Mouse (Mus musculus) CH12F3 (cell line): ENCODE measurements around the gene Letm1.

Source experiments
- in situ Hi-C: fragments of 300-500 bp; cut with MboI; formaldehyde crosslinking; loops from 2 replicates; pipeline ENCODE4 v1.14.3; 2020; ENCODE audit warnings: low sequenced_read_pairs

The Letm1 gene

GRCm38 (mm10) chr5:33709037-33709436, 73.6 kb downstream of the Letm1 start:
- in situ Hi-C loops, result no loop called here

DNA sequence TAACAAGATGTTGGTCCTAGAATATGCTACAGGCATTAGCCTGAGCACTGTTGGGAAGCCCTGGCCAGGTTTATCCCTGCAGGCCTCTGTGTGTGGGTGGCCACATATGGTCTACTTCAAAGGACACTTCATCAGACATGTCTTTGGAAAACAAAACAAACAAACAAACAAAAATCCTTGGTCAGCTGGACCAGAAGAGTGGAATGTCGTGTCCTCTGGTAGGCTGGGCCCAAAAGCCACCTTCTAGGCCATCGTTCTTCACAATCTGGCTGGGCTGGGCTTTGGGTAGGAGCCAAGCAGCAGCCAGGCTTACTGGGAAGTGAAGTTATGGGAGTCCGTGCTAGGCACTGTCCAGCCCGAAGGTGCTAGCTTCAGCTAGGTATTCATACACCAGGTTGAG, 75.5 kb downstream of the Letm1 start:
- in situ Hi-C loops, result no loop called here

DNA sequence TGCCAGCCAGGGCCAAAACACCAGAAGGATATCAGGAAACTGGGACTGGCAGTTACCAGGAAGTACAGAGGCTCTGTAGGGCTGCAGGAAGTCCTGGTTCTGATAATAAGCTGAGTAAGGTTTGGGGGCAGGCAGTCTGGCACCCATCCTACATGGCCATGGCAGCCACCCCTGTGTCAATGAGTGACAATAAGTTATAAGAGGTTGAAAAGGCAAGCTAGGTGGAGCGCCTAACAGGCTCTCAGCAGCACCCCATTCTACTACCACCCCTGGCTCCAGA, 76.3 kb downstream of the Letm1 start:
- in situ Hi-C loops, result no loop called here

DNA sequence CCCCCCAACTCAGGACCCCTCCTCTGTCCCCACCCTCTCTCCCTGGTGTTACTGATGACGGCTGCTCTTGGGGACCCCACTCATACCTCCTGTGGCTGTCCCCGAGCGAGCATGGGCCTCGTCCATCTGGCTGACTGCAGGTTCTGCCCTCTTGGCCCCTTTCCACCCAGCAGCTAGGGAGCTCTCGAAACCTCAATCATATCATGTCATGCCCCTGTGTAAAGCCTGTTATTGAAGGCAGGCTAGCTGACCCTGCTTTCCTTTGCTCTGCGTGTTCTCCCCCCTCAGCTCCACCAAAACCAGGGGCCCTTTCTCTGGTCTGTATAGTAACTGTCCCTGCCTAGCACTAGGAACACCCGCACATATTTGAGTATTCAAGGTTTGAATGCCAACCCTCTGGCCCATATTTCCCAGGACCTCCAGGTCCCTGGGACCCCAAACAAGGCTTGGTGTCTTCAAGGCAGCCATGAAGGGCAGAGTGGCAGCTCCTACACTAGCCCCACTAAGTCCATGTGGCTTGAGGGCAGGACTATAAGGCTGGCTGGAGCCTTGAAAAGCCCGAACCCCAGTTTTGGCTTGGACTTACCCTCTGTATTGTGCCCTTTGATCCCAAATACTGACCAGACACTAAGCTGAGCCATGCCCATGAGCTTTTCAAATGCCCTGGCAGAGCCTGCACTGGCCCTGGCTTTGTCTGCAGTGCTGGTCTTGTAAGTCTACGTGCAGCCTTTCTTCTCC, 76.8 kb downstream of the Letm1 start:
- in situ Hi-C loops, result no loop called here

DNA sequence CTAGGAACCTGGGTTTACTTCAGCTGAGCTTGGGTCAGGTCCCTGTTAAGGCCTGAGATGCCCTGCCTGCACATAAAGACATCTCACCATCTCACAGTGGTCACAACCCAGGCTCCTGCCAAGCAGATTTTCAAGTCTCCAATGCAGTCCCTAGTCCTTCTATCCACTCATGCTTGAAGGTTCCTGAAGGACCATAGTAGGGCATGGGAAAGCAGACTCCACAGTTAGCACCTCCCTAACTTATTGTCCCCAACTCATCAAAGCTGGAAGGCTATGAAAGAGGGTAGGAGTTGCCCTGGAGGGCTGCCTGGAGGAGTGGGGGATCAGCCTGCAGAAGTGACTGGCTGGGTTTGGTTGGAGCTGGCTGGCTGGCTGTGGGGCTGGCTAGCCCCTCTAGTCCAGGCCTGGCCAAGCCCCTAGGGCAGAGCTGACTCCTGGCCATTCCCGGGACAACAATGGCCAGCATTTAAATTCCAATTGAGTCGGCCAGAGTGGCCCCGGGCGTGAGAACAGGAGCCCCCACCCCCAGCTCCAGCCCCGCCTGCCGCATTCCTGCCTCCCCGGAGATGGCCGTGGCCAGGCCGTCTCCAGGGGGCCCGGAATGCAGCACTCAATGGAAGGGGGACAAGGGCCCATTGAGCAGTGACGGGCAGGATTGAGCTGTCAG, 77.5 kb downstream of the Letm1 start:
- in situ Hi-C loops, result no loop called here

DNA sequence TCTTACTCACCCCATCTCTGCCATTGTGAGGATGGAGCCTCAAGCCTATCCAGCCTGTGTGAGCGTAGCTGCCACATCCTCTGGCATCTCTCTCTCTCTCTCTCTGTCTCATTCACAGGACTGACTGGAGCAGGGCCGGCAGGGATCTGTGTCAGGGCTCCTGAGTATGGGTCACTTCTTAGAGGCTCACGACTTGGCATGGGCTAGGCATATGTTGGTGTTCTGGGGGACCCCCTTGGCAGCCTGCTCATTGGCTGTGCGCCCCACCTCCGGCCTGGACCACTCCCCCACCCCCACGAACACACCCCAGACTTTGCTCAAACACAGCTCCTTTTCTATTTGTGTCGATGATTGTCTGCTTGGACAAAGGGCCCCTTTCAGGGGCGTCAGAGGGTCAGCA, 78.6 kb downstream of the Letm1 start:
- in situ Hi-C loops, result no loop called here

- in situ Hi-C loops, result no loop called here
Observed at GRCm38 (mm10) chr5:33701832-33702231, 80.8 kb downstream of the Letm1 start.

GRCm38 (mm10) chr5:33700010-33700409, 82.6 kb downstream of the Letm1 start:
- in situ Hi-C loops, result no loop called here

- in situ Hi-C loops, result no loop called here
Observed at GRCm38 (mm10) chr5:33698669-33699068, 83.9 kb downstream of the Letm1 start.

GRCm38 (mm10) chr5:33697947-33698512, 84.6 kb downstream of the Letm1 start:
- in situ Hi-C loops, result no loop called here

GRCm38 (mm10) chr5:33697534-33697933, 85.1 kb downstream of the Letm1 start:
- in situ Hi-C loops, result no loop called here

DNA sequence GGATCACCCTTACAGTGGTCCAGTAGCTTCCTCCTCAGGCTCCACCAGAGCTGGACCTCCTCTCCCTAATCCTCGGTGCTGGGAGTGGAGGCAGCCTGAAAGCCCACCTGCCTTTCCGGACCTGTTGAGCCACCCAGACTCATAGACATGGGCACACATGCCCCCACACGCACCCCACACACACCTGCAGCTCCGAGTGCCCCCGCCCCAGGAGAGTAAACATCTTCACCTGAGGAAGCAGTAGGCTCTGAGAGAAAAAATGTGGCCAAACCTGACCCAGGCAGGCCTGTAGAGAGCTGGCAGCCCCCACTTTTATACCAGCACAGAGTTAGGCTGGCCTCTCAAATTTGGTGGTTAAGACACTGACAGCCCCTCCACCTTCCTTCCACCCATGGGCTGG, 86.2 kb downstream of the Letm1 start:
- in situ Hi-C loops, result no loop called here

- in situ Hi-C loops, result no loop called here
Observed at GRCm38 (mm10) chr5:33695718-33696121, 86.9 kb downstream of the Letm1 start.

GRCm38 (mm10) chr5:33694848-33695717, 87.5 kb downstream of the Letm1 start:
- in situ Hi-C loops, result no loop called here

DNA sequence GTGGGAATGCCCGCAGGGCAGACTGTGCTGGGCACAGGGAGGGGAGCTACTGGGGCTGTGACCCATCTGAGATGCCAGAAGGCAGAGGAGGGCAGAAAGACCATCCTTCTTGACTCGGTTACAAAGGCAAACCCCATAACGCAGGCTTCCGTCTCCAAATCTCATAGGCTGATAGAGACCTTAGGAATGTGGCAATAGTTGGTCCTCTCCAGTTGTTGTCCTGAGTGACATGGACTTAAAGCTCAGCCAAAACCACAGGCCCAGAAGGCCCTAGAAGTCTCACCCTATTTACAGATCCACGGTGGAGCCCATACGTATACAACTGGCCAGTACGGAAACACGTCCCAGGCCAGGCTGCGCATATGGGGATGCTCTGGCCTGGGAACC, 88.2 kb downstream of the Letm1 start:
- in situ Hi-C loops, result no loop called here

- in situ Hi-C loops, result no loop called here
Observed at GRCm38 (mm10) chr5:33692393-33692792, 90.2 kb downstream of the Letm1 start.

DNA sequence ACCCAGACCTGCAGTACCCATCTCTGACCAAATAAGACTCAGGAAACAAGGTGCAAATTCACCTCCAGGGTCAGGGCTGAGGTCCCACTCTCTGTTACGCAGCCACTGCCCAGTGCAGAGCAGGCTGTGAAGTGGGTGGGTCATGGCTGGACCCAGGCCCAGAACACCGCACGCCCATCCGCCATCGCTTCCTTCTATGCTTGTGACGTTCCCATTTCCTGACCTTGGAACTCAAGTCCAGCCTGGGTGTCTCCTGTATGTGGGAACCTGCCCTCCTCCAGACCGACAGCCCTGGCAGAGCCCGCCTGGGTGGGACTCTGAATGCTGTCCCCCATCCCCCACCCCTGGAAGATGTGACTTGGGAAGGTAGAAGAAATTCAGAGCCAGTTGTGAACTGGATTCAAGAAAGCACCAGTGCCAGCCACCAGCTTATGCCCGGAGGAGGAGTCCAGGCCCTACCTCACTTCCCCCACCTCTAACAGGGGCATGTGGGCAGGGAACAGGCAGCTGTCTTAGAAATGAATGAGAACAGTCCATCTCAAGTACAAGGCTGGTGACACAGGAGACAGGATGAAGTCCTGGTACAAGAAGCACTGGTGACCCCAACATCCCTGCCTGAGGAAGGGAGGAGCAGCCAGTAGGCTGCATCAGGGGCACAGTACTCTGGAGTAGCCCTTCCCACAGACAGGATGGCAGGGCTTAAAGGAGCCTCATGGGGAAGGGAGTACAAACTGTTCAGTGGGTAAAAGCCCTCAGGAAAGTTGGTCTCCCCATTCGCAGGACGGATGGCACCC, 92.6 kb downstream of the Letm1 start:
- in situ Hi-C loops, result loop anchor here (5.0 kb wide), 1 partner anchor 52 kb away; no protein-coding TSS in a partner anchor
